In the genomic region with DNA sequence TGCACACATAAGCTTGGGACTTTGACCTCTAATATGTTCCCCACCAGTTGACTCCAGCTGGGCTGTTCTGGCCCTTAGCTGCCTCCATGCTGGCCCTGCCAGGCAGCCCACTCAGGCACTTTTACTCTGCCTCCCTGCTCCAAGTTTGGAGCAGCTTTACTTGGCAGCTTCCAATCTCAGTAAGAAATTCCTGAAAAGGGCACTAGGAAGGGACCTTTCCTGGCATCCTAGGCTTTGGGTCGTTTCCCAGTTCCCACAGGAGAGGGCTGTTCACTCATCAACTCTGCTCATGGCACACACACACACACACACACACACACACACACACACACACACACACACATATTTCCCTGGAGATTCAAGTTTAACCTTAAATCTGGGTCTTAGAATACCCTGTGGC, we compare ENCODE assay signal across 14 mouse cellular contexts. TPM values are rescaled to one million over a fixed set of nuclear protein-coding genes. Genes with fewer than 3 reads are reported as not detected.
A peak's percentile ranks its signal among the peaks of the same experiment; 100 is the strongest.
DNase-seq lines count a peak whose midpoint lies in the region; ATAC-seq lines count a peak whose summit lies in the region.
"Had no signal": no experiment of that assay in that cellular context is flagged by ENCODE, and none has a peak within 500 bp of the region (broad histone marks: within the 10 kb centered on the region; RNA-seq: fewer than 3 reads in every experiment).

No protein-coding gene starts in this region.

- no peak overlapping the region for H3K27ac ChIP-seq in hindbrain, embryonic 13.5 days
- H3K27ac ChIP-seq in hindbrain, embryonic 11.5 days (ENCODE audit: low read depth, low read length) = no peak overlapping the region
- H3K27ac ChIP-seq in midbrain, embryonic 16.5 days (ENCODE audit: low read length) = no peak overlapping the region
- H3K27ac ChIP-seq in midbrain, embryonic 13.5 days = no peak overlapping the region
- no peak overlapping the region for H3K27ac ChIP-seq in neural tube, embryonic 15.5 days (replicated peaks)
- H3K27ac ChIP-seq: kidney, postnatal 0 days had no signal

- H3K36me3 ChIP-seq in hindbrain, embryonic 13.5 days = no peaks in the 10 kb centered on the region
- H3K36me3 ChIP-seq in hindbrain, embryonic 11.5 days (ENCODE audit: control insufficient read depth, insufficient read depth, low read length) = no peaks in the 10 kb centered on the region
- H3K36me3 ChIP-seq in midbrain, embryonic 16.5 days (ENCODE audit: control insufficient read depth, insufficient read depth, low read length) = no peaks in the 10 kb centered on the region
- H3K36me3 ChIP-seq in midbrain, embryonic 13.5 days = no peaks in the 10 kb centered on the region
- no peaks in the 10 kb centered on the region for H3K36me3 ChIP-seq in neural tube, embryonic 15.5 days

- H3K4me2 ChIP-seq in hindbrain, embryonic 13.5 days = peak overlapping the region; percentile 94
- H3K4me2 ChIP-seq in hindbrain, embryonic 11.5 days (replicated peaks; ENCODE audit: low read depth, low read length) = no peak overlapping the region
- no peak overlapping the region for H3K4me2 ChIP-seq in midbrain, embryonic 16.5 days (ENCODE audit: low read length)
- H3K4me2 ChIP-seq in midbrain, embryonic 13.5 days (replicated peaks) = no peak overlapping the region
- peak overlapping the region; percentile 71 for H3K4me2 ChIP-seq in neural tube, embryonic 15.5 days

- H3K27me3 ChIP-seq in hindbrain, embryonic 13.5 days = peaks cover 25% of the 10 kb centered on the region
- peaks cover 4% of the 10 kb centered on the region for H3K27me3 ChIP-seq in hindbrain, embryonic 11.5 days (ENCODE audit: control insufficient read depth, insufficient read depth, low read length)
- no peaks in the 10 kb centered on the region for H3K27me3 ChIP-seq in midbrain, embryonic 16.5 days (ENCODE audit: control insufficient read depth, insufficient read depth, low read depth, low read length)
- H3K27me3 ChIP-seq in midbrain, embryonic 13.5 days = peaks cover 32% of the 10 kb centered on the region
- 0 out of 2 replicates have a peak, but pooled peaks cover 3% of the 10 kb centered on the region for H3K27me3 ChIP-seq in neural tube, embryonic 15.5 days (replicated peaks)
- H3K27me3 ChIP-seq: CH12.LX had no signal

- H3K9me3 ChIP-seq in hindbrain, embryonic 13.5 days = no peaks in the 10 kb centered on the region
- H3K9me3 ChIP-seq in hindbrain, embryonic 11.5 days (ENCODE audit: control insufficient read depth, low read length) = no peaks in the 10 kb centered on the region
- no peaks in the 10 kb centered on the region for H3K9me3 ChIP-seq in midbrain, embryonic 16.5 days (replicated peaks; ENCODE audit: control insufficient read depth, low read length, poor library complexity, severe bottlenecking)
- no peaks in the 10 kb centered on the region for H3K9me3 ChIP-seq in midbrain, embryonic 13.5 days
- no peaks in the 10 kb centered on the region for H3K9me3 ChIP-seq in neural tube, embryonic 15.5 days (replicated peaks)

- no peak for ATAC-seq in hindbrain, embryonic 13.5 days (ENCODE audit: low FRiP score)
- no peak for ATAC-seq in hindbrain, embryonic 11.5 days (ENCODE audit: low FRiP score)
- no peak for ATAC-seq in midbrain, embryonic 16.5 days
- no peak for ATAC-seq in midbrain, embryonic 13.5 days
- no peak for ATAC-seq in neural tube, embryonic 15.5 days (ENCODE audit: low FRiP score)
- ATAC-seq: activated CD4-positive, CD25-positive, alpha-beta regulatory T cell, adult 4 months; inflammation-experienced regulatory T-cells, adult 6 months had no signal

- peak; percentile 5 for DNase-seq in adrenal gland, postnatal 10 days
- no peak for DNase-seq in adrenal gland, adult 2 months
- no peak for DNase-seq in hindbrain, embryonic 11.5 days (ENCODE audit: low spot score)
- DNase-seq in right cerebral cortex, postnatal 14 days = no peak
- DNase-seq: thymus, postnatal 36 days had no signal

- peaks cover 30% of the 10 kb centered on the region for H3K4me1 ChIP-seq in hindbrain, embryonic 13.5 days (replicated peaks)
- no peaks in the 10 kb centered on the region for H3K4me1 ChIP-seq in hindbrain, embryonic 11.5 days (replicated peaks; ENCODE audit: control insufficient read depth, insufficient read depth, low read length)
- peaks cover 9% of the 10 kb centered on the region for H3K4me1 ChIP-seq in midbrain, embryonic 16.5 days (ENCODE audit: control insufficient read depth, insufficient read depth, low read length)
- H3K4me1 ChIP-seq in midbrain, embryonic 13.5 days (replicated peaks) = peaks cover 24% of the 10 kb centered on the region
- peaks cover 28% of the 10 kb centered on the region for H3K4me1 ChIP-seq in neural tube, embryonic 15.5 days

- H3K9ac ChIP-seq in hindbrain, embryonic 13.5 days = 0 out of 2 replicates have a peak overlapping the region, but pooled peaks have one; percentile 97
- H3K9ac ChIP-seq in hindbrain, embryonic 11.5 days (ENCODE audit: low read depth, low read length) = no peak overlapping the region
- H3K9ac ChIP-seq in midbrain, embryonic 16.5 days (ENCODE audit: low read depth, low read length) = no peak overlapping the region
- no peak overlapping the region for H3K9ac ChIP-seq in midbrain, embryonic 13.5 days (replicated peaks)
- no peak overlapping the region for H3K9ac ChIP-seq in neural tube, embryonic 15.5 days (replicated peaks)

- H3K4me3 ChIP-seq in hindbrain, embryonic 13.5 days = peak overlapping the region; percentile 84; the same call in 1 of the 2 replicates
- no peak overlapping the region for H3K4me3 ChIP-seq in hindbrain, embryonic 11.5 days (ENCODE audit: low read depth, low read length)
- H3K4me3 ChIP-seq in midbrain, embryonic 16.5 days (ENCODE audit: low read depth, low read length) = peak overlapping the region; percentile 93; the same call in 1 of the 2 replicates
- no peak overlapping the region for H3K4me3 ChIP-seq in midbrain, embryonic 13.5 days (replicated peaks)
- H3K4me3 ChIP-seq in neural tube, embryonic 15.5 days (replicated peaks) = no peak overlapping the region
- H3K4me3 ChIP-seq: erythroblast, embryonic 14.5 days had no signal

- WGBS in hindbrain, embryonic 13.5 days = 0% methylated on average over 1 of the region's 1 CpGs
- WGBS in hindbrain, embryonic 11.5 days = 14% methylated on average over 1 of the region's 1 CpGs
- WGBS in midbrain, embryonic 16.5 days = 22% methylated on average over 1 of the region's 1 CpGs
- 47% methylated on average over 1 of the region's 1 CpGs for WGBS in midbrain, embryonic 13.5 days
- 11% methylated on average over 1 of the region's 1 CpGs for WGBS in neural tube, embryonic 15.5 days

RNA-seq across cellular contexts. Expression of a gene that starts 0.7 kb away (rescaled TPM):
- total RNA-seq in adrenal gland, postnatal 10 days (2021) = 1 to 10 TPM; 2.7 to 3.2 TPM
- total RNA-seq in adrenal gland, adult 2 months (2021) = 1 to 10 TPM; 1.6 to 1.8 TPM
- 1.3 and 1.5 TPM in 2 replicates for polyA plus RNA-seq in adrenal gland, adult 2 months (2012; rRNA removed)
- 2.9 and 3.1 TPM in 2 replicates for polyA plus RNA-seq in hindbrain, embryonic 13.5 days (2015; fragmentation: Nextera tagmentation; extraction: Ambion mirVana)
- 0.68 and 1.2 TPM in 2 replicates for polyA plus RNA-seq in hindbrain, embryonic 11.5 days (2014; fragmentation: Nextera tagmentation; extraction: Ambion mirVana)
- polyA plus RNA-seq in midbrain, embryonic 16.5 days (2015; fragmentation: Nextera tagmentation; extraction: Ambion mirVana) = 1.8 and 2.9 TPM in 2 replicates
- polyA plus RNA-seq in midbrain, embryonic 13.5 days (2015; fragmentation: Nextera tagmentation; extraction: Ambion mirVana) = 2.2 and 3.0 TPM in 2 replicates
- polyA plus RNA-seq in neural tube, embryonic 15.5 days (2015; fragmentation: Nextera tagmentation; extraction: Ambion mirVana) = 2.5 and 3.9 TPM in 2 replicates
- total RNA-seq: CH12.LX had no signal
- polyA plus RNA-seq: activated CD4-positive, CD25-positive, alpha-beta regulatory T cell, adult 4 months; erythroblast, embryonic 14.5 days; inflammation-experienced regulatory T-cells, adult 6 months had no signal

Comparison
In these comparisons a context has a peak if more than half of its experiments do, and no peak if none do; other contexts are left out.
1. H3K4me2 ChIP-seq: peak in hindbrain, embryonic 13.5 days (single experiment) and neural tube, embryonic 15.5 days (single experiment); none in hindbrain, embryonic 11.5 days (single experiment), midbrain, embryonic 16.5 days (single experiment) and midbrain, embryonic 13.5 days (single experiment).
2. H3K4me3 ChIP-seq: peak in hindbrain, embryonic 13.5 days (single experiment) and midbrain, embryonic 16.5 days (single experiment); none in hindbrain, embryonic 11.5 days (single experiment), midbrain, embryonic 13.5 days (single experiment) and neural tube, embryonic 15.5 days (single experiment).